Mouse (Mus musculus) urinary bladder, postnatal 4 days (tissue): Measurements from ENCODE around the gene Micall2.
"Not testable (repeated sequence)": the region's sequence is repeated elsewhere in the genome, so short reads cannot be mapped to it uniquely, and the experiment has no call there.

ENCODE experiments used
- DNase-seq, 2 experiments: peaks; one replicate each; pipeline ENCODE4 v3.0.0; 2021 to 2022; ENCODE audit warnings: low spot score in 2 of 2

Micall2 gene

DNA sequence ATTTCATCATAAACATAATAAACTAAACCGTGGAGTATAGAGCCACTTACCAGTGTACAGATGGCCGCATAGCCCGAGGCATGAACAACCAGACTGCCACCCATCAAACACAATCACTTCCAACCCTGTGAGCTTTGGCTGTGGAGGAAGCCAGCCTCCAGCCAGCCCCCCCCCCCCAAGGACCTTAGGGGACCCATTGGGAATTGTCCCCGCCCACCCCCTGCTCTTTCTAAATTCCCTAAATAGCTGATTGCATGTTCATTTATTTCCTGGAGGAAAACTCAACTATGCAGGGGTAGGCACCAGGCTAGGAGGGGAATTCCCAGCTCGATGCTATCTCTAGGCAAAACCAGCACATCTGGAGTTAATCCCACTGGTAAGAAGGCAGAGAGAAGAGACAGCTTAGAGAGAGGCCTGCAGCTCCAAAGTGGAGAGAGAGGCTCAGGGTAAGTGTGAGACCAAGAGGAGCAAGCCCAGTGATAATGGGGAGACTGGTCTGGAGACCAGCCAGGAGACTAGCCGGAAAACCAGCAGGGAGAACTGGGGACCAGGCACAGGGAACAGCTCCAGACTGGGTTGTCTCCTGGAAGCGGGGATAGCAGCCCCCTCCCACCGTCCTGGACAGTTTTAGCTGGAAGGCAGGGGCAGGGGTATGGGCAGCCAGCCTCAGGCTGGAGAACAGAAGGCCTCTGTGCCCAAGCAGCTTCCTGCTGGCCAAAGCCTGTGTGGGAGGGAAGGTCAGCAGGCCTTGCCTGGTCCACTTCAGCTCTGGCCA, 5.2 kb downstream of the Micall2 start:
- DNase-seq, result no peak

DNA sequence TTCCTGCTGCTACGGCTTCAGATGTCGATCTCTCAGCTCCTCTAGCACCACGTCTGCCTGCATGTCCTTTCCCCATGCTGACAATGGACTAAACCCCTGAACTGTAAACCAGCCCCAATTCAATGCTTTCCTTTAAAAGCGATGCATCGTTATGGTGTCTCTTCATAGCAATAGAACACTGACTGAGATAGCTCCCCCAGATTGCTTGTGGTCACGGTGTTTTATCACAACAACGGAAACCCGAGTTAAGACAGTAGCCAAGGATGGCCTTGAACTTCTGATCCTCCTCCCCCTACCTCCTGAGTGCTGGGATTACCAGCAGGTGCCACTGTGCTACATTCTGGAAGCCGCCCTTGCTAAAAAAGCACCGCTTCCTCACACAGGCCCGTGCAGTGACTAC, 8.9 kb downstream of the Micall2 start:
- no peak for DNase-seq

DNA sequence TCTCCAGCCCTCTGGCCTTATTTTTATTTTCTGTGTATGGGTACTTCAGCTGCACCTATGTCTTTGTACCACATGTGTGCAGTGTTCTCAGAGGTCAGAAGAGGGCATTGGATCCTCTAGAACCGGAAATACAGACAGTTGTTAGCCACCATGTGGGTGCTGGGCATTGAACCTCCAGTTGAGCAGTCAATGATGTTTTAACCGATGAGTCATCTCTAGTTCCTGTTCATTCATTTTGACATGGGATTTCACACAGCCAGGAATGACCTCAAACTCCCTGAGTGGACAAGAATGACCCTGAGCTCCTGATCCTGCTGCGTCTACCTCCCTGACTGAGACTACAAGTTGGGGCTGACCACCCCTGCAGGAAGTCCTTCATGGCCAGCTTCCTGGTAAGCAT, 9.9 kb downstream of the Micall2 start:
- DNase-seq, result no peak

DNA sequence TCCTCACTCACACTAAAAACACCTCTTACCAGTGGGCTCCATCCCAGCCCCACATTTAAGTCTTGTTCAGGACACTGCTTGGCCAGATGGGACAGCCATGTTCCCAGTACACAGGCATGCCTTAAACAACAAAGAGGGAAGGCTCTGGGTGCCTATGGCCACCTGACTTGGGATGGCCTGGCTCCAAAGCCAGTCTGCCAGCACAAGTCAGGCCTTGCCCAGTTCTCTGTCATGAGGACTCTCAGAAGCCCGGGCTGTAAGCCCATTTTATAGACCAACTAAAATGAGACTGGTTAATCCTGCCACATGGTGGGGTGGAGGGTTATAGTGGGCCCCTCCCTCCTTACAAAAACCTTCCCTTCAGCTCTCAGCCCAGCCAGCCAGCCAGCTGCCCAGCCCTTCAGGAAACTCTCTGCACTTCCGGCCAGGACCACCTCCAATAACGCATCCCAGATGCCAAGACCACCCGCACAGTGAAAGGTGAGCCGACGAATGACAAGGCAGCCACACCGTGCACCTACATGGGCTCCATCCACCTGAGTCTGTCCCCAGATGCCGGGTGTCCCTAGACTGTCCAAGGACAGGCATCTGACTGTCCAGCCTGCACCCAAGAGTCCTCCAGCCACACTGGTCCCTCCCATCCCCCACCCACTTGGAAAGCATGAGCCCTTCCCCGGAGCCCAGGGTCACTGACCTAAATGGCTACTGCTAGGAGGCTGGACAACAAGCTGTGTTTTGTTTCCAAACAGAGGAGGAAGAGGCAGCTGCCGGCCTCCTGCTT, 11.6 kb downstream of the Micall2 start:
- DNase-seq, result no peak

DNA sequence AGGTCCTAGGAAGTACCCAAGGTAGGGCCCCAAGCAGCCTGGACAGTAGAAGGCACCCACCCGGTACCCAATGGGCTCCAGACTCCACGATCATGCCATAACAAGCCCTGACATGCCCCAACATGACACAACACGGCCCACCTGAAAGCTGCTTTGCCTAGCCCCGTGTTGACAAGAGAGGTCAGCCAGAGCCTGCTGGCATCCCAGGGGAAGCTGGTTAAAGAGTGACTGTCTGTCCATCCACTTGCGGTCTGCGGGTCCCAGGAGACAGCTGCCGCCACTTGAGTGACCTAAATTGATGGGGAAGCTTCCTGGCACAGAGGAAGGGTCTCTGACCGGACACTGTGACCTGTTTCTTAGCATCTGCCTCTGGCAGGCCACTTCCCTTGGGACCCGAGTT, 13.0 kb downstream of the Micall2 start:
- DNase-seq, result no peak

DNA sequence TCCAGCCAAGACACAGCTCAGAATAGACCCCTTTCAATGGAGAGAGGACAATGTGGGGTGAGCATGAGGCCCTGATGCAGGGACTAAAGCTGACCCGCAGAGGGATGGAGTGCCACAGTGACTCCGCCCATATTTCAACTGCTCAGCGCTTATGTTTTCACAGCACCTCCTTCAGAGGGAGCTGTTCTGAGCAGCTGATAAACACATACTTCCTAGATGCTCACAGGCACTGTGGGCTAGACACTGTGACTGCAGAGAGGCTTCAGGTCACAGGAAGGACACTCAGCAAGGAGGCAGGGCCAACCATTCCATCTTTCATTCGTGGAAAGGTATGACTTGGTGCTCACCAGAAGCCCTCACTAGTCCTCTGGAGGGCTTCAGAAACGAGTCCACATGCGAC, 13.4 kb downstream of the Micall2 start:
- DNase-seq, result no peak

DNA sequence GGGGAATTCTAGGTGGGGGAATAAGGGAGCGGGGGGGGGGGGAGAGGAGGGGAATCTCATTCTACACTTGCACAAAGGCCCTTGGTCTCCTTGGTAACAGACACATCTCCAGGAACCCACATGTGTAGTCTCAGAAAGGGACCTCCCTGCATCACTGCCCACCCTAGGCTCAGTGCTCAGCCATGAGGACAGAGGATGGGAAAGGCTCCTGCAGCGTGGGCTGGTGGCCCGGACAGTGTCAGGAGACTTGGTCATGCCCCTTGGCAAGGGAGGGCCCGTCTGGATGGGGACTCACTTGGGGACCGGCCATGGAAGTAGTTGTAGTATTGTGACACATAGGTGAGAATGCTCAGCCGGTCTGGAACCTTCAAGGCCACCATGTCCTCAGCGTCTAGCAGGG, 17.2 kb downstream of the Micall2 start:
- no peak for DNase-seq

DNA sequence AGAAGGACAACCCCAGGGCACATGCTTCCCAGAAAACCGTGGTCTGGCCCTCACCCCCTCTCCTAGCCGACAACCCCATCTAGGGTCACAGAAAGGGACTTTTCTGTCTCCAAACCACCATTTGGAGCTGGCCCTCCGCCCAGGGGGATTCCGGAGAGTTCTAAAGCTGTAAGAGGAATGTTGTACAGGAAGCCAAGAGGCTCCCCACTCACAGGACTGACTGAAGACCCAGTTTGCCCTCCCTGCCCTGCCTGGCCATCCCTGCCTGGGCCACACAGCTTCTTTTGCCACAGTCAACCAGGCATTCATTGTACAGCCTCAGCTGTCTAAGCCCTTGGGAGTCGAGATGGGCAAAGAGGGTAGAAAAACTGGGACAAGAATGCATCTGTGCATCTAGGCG, 17.6 kb downstream of the Micall2 start:
- peak in 1 of 2 experiments; percentile 54 for DNase-seq

DNA sequence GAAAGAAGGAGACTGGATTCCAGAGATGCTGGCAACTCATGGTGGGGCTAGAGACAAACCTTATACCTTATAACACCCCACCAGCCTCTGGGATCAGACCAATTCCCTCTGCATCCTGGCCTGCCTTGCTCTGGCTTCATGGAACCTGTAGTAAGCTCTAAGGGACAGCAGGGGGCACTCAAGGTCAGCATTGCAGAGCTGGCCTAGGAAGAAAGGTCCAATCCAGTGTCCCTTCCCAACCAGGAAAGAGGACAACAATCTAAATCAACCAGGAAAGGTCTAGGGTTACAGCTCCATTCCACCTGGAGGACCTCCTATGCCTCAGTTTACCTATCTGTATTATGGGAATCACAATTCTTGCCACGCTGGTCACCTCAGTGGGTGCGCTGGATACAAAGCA, 18.4 kb downstream of the Micall2 start:
- DNase-seq, result peak in 1 of 2 experiments; percentile 40

DNA sequence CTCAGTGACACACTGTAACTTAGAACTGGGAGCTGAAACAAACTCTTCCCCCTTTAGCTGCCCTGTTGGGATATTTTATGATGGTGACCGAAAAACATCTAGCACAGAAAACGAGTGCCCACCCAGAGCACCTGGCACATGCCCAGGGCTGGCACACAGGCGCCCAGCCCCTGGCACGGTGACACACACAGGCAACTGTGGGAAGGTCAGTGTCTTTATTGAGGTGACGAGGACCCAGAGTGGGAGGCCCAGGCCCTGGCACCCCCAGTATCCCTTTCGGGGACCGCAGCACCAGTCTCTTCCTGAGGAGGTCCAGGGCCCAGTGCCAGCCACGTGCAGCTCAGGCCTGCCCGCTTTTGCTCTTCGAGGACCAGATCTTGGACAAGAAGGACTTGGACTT, 29.6 kb downstream of the Micall2 start:
- DNase-seq, result no peak

DNA sequence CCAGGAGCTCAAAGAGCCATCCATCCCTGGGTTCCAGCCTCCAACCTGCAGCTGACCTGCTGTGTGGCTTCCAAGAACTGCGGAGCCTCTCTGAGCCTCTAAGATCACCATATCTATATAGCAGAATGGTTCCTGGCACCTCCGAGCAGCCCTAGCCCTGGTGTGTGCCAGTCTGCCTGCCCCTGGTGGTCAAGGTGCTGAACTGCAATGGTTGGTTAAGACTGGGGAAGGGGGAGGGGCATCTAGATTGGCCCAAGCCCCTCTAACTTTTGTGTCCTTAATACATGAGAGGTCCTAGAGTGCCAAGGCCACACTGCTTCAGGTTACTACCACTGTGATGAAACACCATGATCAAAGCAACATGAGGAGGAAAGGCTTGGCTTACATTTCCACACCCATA, 33.2 kb downstream of the Micall2 start:
- no peak for DNase-seq

DNA sequence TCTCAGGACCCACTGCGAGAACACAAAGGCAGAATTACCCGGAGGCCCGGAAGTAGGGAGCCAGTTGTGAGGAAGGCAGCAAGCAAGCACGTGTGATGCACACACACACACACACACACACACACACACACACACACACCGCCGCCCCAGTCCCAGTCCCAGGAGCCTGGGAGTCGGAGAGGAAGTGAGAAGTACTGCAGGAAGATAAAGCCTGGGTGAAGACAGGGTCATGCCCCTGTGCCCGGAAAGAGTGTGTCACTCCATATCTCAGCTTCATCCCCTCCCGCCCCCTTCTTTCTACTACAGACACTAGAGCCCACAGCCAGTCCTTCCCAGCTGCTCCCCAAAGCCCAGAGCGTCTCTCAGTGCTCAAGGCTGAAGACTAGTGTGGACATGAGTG, 33.9 kb downstream of the Micall2 start:
- DNase-seq, result no peak

DNA sequence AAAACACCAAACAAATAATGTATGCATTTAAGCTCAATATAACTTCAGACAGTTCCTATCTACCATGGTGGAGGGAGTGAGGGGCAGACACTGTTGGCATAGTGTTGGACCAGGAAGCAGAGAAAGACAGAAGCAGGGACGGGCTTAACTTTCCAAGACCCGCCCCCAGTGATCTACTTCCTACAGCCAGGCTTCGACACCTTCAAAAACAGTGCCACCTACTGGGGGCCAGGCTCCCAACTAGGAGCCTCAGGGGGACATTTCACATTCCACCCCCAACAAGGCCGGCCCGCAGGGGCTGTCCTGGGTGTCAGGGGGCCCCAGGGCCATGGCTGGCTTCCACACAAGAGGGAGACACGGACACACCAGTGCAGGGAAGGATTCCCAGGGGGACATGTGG, 39.2 kb downstream of the Micall2 start:
- no peak for DNase-seq

DNA sequence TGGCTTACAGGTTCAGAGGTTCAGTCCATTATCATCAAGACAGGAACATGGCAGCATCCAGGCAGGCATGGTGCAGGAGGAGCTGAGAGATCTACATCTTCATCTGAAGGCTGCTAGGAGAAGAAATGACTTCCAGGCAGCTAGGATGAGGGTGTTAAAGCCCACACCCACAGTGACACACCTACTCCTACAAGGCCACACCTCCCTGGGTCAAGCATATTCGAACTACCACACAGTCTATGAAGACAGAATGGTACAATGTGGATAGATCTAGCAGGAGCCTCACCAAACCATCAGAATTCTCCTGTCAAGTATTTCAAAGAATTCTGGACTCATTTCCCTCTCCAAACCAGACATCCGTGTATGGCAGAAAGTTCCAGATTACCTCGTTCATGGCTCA, 40.3 kb downstream of the Micall2 start:
- not testable (repeated sequence) for DNase-seq

DNA sequence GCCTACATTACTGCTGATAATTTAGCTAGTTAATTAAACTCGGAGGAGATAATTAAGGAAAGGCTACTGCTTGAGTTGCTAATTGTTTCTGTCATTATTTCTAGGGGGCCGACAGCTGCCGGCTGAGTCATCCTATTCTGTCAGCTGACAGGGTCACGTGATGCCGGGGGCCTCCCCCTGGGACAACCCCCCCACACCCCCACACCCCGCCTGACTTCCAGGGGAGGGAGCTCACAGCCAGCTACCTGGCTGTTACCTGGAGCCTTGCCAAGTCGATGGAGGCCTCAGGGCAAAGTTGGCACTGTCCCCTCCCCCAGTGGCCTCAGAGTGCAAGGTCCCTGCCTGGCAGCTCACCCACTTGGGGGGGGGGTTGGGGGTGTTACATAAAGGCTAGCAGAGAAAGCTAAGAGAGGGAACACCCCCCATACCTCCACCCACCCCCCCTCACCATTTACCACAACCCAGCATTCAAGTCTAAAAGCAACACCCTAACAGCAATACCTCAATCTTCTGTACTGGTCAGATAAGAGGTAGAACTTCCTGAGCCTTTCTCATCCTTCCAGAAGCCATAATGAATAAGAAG, 41.1 kb downstream of the Micall2 start:
- DNase-seq, result no peak

DNA sequence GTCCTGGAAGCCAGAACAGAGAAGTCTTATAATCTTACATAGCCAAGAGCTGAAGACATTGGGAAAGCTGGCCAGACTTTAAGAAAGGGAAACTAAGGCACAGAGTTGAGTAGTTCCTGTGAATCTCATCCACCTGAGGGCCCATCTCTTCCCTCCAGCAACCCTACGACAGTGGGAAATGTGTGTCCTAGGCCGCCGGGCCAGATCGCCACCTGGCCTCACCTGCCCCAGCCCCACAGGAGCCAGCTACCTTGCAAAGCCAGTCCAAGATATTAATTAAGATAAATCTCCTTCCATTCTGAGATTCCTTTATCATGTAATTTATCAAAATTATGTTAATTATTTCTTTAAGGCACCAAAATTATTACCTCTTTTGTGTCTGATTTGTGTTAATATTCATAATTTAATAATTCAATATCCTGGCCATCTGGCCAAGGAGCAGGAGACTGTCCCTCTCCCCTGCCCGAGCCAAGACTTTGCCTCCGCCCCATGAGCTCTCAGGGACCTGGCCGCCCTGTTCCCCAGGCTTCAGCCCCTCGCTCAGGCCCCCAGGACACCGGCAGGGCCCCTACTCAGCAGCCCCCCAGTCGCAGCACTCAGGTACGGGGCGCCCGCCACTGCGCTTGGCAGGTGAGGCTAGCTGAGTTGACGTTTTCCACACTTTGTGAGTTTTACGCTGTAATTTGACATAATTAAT, 41.7 kb downstream of the Micall2 start:
- DNase-seq, result no peak

DNA sequence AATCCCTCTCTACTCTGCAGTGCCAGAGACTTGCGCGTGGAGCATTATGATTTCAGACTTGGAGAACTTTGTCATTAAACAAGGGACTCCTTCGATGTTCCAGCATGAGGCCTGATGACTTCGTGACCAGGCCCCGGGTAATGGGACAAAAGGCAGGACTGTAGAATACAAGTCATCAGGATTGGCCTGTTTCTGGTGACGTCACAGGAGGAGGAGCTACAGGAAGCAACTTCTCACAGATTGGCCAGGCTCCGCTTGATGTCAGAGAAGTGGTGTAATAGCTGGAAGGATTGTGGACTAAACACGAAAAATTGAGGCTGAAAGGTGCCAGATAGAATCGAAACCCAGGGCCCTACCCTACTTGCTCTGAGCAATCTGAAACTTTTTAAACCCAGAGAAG, 45.3 kb downstream of the Micall2 start:
- no peak for DNase-seq

DNA sequence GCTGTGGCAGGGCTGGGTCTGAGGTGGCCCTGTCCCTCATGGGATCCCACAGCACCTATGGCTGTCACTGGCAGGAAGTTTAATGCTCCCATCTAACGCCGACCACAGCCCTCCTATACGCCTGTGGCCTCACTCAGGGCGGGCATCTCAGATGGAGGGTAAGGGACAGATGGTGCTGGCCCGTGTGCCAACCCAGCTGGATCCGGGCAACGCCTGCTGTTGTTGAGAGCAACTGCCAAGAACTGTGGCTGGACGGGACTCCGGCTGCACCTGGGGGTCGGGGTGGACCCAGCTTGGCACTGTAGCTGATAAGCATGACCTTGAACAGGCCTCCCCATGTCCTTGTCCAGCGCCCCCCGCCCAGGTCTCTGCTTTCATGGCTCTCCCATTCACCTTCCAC, 47.8 kb downstream of the Micall2 start:
- no peak for DNase-seq

DNA sequence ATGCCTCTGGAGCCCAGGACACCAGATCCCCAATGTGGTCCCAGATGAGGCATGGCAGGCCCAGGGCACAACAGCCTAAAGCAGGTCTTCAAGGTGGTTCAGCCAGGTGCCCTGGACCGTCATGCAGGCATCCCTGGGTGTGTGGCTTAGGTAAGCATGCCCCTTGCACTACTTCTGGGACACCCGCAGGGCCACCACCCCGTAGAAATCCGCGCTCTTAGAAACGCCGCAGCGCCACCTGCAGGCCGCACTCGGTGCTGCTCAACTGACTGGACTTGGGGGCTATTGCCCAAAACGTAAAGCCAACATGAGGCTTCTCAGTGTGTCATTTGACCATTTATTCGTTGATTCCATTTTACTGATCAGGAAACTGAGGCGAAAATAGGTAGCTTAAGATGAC, 48.5 kb downstream of the Micall2 start:
- peak in 1 of 2 experiments; percentile 66 for DNase-seq

DNA sequence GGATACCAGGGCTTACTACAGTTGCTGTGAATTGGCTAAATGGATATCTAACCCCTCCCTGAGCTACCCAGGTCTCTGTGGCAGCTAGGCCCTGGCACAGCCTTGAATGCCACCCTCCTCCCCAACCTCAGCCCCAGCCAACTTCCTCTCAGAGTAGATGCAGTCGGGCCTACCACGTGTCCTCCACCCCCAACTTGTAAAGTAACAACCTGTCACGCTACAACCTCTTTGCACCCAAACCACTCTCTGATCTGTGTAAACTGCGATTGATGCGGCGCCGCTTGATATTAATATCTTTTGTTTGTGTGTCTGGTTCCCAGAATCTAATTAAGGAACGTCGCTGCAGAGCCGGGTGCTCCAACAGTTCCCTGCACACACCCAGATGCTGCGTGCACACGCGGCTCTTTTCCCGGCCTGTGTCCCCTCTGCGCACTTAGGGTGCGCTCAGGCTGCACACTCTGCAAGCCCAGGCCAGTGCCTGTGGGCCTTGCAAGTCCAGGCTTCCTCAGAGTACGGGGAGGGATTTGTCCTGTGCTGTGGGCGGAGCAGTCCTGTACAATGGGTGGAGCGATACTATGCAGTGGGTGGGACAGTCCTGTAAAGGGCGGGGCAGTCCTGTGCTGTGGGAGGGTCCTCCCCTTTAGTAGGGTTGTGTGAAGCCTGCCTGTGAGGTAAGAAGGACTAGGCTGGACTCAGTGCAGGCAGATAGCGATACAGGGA, 49.4 kb downstream of the Micall2 start:
- peak in 1 of 2 experiments; percentile 51 for DNase-seq

DNA sequence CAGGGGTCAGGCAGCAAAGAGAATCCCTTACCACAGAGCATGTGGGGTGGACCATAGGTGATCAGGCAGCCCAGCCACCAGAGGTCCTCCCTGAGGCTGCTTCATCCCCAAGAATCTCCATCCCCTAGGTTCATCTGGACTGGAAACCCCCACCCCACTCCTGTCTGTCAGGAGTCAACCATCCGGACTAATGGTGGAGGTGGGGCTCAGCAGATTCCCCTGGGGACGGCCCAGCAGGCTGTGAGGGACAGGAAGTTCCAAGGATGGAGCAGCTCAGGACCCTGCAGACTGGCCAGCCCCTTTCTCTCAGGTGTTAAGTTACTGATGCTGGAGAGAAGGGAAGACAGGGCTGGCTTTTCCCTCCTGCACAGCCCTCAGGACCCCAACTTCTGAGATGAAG, 52.9 kb downstream of the Micall2 start:
- no peak for DNase-seq

DNA sequence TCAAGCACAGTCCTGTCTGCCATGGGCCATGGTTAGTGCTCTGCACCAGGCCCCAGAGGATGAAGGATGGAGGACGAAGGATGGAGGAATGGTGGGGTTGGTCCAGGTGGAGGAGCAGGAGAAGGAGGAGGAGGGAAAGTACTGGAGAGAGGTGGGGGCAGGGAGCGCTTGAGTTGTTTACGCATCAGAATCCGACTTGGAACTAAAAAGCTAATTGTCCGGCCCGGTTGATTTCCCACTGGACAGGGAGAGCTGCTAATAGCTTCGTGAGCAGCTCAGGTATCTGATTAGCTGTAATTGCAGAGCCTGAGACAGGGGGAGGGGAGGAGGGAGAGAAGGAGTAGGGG, 53.5 kb downstream of the Micall2 start:
- DNase-seq, result no peak
